Mouse (Mus musculus): ENCODE results near the gene Man2c1.

The Man2c1 gene

DNA sequence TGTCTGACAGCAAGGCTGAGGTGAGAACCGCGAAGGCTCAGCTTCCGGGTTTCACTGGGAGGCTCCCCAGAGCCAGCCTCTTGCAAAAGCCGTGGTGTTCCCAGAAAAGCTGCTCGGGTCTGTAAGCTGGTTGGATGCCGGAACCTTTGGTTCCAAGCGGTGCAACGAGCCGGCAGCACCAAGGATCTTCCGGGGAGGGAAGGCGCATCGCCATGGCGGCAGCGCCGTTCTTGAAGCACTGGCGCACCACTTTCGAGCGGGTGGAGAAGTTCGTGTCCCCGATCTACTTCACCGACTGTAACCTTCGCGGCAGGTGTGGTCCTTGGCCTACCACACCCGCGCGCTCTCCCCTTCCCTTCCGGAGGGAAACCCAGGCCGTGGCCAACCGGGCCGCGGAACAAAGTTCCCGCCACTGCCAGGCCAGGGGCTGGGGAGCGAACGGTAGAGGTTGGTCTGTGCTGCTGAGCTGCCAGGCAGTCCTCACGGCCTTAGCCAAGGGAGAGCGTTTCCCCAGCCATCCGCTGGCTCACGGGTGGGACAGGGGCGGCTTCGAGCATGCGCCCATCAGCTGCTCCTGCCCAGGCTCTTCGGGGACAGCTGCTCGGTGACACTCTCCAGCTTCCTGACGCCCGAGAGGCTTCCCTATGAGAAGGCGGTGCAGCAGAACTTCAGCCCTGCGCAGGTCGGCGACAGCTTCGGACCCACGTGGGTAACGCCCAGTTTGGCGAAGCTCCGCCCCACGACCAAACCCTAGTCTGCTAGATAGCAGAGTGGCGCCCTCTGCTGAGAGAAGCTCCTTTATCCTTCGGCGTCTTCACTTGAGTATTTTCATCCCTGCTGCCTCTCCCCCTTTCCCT lies at the start of gene Man2c1:
Gene Man2c1, plus strand, starts transcription at position 114 of the 857 bp plus-strand sequence.
- peak; percentile 97 for DNase-seq (ENCODE audit: low read depth)

- no peak for DNase-seq (ENCODE audit: low read depth)
Measured at GRCm38 (mm10) chr9:57082236-57082635, 48.3 kb upstream of the Man2c1 start.

GRCm38 (mm10) chr9:57117261-57117755 lies 13.2 kb upstream of the Man2c1 start:
- DNase-seq (ENCODE audit: low read depth): no peak

- DNase-seq (ENCODE audit: low read depth): no peak
Measured at GRCm38 (mm10) chr9:57129641-57130040, 849 bp upstream of the Man2c1 start.

DNA sequence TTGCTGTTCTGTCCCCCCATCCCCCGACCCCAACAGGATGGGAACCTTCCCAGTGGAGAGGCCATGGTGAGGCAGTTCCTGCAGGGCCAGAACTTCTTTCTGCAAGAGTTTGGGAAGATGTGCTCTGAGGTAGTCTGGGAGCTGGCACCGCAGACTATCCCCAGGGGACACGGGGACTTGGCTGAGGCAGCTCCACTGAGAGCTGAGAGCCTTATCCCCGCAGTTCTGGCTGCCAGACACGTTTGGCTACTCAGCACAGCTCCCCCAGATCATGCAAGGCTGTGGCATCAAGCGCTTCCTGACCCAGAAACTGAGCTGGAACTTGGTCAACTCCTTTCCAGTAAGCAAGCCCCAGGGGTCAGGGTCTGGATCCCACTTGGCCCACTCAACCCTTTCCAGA lies 6.8 kb downstream of the Man2c1 start:
- DNase-seq (ENCODE audit: low read depth): no peak

DNA sequence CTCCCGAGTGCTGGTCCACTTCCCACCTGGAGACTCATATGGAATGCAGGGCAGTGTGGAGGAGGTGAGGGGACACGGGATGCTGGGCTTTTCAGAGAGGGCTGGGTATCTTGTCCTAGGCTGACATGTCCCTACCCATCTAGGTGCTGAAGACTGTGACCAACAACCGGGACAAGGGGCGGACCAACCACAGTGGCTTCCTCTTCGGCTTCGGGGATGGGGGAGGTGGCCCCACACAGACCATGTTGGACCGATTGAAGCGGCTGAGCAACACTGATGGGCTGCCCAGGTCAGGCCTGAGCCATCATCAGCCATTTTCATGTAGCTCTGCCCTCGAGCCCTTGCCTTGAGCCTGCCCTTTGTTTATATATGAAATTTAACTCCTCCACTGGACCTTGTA lies 7.3 kb downstream of the Man2c1 start:
- DNase-seq (ENCODE audit: low read depth): no peak

- DNase-seq (ENCODE audit: low read depth): no peak
Measured at GRCm38 (mm10) chr9:57138507-57138906, 8.0 kb downstream of the Man2c1 start.

GRCm38 (mm10) chr9:57139110-57139509 lies 8.6 kb downstream of the Man2c1 start:
- no peak for DNase-seq (ENCODE audit: low read depth)

GRCm38 (mm10) chr9:57139571-57139970 lies 9.1 kb downstream of the Man2c1 start:
- no peak for DNase-seq (ENCODE audit: low read depth)

DNA sequence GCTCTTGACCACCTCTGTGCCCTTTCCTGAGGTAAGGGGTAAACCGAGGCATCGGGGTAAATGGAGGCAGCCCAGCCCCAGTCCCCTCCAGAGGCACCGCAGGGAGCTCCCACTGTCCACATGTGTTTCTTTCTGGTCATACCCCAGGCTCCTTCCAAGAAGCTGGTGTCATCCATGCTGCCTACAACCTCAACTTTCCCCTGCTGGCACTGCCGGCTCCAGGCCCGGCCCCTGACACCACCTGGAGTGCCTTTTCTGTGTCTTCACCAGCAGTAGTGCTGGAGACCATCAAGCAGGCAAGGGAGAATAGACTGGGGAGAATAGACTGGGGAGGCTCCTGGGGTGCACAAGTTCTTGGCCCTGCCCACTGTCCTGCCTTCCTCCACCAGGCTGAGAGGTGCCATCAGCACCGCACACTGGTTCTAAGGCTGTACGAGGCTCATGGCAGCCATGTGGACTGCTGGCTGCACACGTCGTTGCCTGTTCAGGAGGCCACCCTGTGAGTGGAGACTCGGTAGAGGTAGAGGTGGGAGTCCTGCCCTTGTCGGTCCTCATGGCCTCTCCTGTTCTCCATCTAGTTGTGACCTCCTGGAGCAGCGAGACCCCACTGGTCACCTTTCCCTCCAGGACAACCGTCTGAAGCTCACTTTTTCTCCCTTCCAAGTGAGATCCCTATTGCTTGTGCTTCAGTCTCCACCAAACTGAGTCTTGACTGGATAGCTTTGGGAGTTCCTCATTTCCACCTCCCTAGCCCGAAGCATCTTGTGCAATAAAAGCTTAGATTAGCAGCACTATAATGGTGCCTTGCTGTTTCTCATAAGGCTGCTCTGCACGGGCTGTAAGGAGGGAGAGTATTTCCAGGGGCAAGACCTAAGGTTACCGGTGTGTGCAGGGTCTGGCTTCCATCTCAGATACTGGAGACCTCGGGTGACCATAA lies 11.2 kb downstream of the Man2c1 start:
- DNase-seq (ENCODE audit: low read depth): no peak

- no peak for DNase-seq (ENCODE audit: low read depth)
Measured at GRCm38 (mm10) chr9:57143212-57143611, 12.7 kb downstream of the Man2c1 start.

- no peak for DNase-seq (ENCODE audit: low read depth)
Measured at GRCm38 (mm10) chr9:57144830-57145229, 14.3 kb downstream of the Man2c1 start.

- no peak for DNase-seq (ENCODE audit: low read depth)
Measured at GRCm38 (mm10) chr9:57146451-57147066, 16.1 kb downstream of the Man2c1 start.

DNA sequence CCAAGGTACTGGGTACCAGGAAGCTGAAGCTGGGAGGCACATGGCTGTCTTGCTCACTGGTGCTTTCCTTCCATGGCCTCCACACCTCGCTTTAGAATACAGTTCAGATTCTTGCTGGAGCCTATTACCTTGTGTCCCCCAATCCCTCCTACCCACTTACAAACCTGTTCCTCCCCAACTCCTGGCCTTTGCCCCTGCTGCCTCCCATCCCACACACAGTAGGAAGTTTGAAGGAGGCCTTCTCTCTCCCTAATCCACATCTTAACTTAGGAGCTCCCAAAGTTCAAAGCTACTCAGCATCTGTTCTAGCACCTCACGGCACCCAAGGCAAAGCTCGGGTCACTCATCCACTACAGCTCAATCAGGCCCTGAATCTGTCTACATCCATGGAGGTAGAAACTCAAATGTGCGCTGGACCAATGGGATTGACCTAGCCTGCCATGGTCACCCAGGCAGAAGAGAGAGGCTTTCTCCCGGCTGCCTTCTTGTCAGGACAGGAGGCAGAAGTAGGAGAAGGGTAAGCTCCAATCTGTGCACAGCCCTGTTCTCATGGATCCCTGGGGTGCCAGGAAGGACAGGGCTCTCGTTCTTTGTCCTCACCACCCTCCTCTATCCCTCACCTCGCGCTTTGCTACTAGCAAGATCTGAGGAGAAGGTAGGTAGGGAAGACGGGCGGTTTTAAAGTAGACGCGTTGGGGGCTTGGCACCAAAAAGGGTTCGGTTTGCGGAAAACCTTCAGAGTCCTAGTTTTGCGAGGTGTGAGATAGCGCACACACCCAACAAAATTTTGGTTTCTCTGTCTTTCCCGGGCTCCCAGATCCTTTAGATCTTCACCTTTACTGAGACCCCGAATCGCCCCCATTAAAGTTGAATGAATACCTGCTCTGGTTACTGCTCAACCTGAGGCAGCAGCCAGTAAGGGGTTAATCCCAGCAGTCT lies 17.0 kb downstream of the Man2c1 start:
- no peak for DNase-seq (ENCODE audit: low read depth)

DNA sequence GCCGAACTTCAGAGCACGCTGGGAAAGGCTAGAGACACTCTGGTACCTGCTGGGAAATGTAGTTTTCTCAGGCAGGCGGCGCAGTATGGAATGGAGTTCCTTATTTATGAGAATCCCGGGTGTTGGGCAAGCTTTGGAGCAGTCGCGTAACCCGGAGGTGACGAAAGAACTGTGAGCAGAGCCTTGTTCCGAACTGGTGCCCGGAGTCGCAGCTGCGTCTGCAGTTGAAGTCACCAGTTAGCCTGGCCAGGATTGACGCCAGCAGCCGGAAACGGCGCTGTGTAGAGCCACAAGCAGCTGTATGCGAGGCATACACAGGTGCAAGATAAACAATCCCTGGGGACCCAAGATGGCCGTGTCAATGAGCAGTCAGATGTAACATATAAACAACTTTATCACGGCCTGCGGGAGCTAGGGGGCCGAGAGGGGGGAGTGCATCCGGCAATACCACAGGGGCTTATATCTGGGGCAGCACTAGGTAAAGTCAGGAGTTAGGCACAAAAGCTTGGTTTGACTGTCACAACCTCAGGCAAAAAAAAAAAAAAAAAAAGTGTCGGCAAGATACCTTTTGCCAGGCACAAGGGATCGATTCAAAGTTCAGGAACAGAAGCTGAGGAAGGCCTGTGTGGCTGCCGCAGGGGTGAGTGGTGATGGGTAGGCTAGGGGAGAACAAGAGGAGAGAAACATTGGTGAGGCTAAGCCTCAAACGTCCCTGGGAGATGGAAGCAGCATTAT lies 17.8 kb downstream of the Man2c1 start, which contains the start of gene Neil1:
Gene Neil1, minus strand, starts transcription at position 162 of the 735 bp plus-strand sequence.
- DNase-seq (ENCODE audit: low read depth): peak; percentile 65

GRCm38 (mm10) chr9:57149021-57149420 lies 18.5 kb downstream of the Man2c1 start:
- no peak for DNase-seq (ENCODE audit: low read depth)

DNA sequence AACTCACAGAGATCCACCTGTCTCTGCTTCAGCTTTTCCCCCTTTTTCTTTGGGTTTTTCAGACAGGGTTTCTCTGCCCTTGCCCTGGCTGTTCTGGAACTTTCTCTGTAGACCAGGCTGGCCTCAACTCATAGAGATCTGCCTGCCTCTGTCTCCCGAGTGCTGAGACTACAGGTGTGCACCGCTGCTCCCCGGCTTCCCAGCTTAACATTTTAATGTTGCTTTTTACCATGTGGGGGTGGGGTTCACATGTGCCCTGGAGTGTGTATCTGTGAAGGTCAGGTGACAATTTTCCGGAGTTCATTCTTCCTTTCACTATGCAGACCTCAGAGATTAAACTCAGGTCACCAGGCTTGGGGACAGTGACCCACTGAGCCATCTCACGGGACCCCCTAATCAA lies 19.7 kb downstream of the Man2c1 start:
- DNase-seq (ENCODE audit: low read depth): no peak

GRCm38 (mm10) chr9:57152331-57152730 lies 21.8 kb downstream of the Man2c1 start:
- no peak for DNase-seq (ENCODE audit: low read depth)

DNA sequence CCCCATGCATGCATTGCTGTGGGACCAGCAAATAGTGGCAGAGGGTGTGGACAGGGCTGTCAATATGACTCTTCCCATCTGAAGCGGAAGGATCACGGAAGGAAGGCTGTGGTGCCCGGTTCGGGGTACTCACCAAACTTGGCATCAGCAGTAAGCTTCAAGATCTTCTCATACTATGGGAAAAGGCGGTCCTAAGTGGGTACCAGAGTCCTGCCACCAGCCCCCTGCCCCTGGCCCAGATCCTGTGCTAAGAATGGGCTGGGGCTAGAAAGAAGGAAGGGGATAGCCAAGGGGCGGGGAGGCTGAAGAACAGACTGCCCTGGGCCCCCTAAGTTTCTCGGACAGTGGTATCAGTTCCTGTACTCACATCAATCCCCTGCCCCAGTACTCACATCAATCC lies 25.9 kb downstream of the Man2c1 start:
- no peak for DNase-seq (ENCODE audit: low read depth)

DNA sequence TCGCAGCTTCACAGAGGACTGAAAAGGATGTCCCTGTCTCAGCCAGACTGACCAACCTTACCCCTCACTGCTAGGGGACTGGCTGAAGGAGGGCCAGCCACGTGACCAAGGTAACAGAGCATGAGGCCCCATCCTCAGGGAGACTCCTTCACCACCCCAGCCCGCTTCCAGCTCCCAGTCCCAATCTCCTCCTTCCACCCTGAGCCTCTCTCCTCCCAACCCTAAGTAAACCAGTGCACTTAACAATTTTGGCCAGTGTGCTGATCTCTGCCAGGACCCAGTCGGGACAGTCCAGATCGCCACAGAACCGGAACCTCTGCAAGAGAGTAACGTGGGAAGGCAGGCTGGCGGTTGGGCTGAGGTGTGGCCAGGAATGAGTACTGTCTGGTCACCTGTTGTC lies 26.3 kb downstream of the Man2c1 start:
- no peak for DNase-seq (ENCODE audit: low read depth)

All from c-Kit-positive CD71-positive TER-119-negative erythroid progenitor cells, embryonic 14.5 days (primary cell).